Mouse (Mus musculus) CD4-positive naive resting alpha-beta T cell, adult 76 days (primary cell): Measurements from ENCODE around the gene Smc1a. TPM values are rescaled to one million over a fixed set of nuclear protein-coding genes. Genes with fewer than 3 reads are reported as not detected.

ENCODE experiments used
- total RNA-seq: library from RNA; stranded (reverse); gene quantifications from one replicate; pipeline ENCODE4 v1.2.4, GENCODE M21; 2023

The Smc1a gene
- total RNA-seq, result 132 TPM

DNA sequence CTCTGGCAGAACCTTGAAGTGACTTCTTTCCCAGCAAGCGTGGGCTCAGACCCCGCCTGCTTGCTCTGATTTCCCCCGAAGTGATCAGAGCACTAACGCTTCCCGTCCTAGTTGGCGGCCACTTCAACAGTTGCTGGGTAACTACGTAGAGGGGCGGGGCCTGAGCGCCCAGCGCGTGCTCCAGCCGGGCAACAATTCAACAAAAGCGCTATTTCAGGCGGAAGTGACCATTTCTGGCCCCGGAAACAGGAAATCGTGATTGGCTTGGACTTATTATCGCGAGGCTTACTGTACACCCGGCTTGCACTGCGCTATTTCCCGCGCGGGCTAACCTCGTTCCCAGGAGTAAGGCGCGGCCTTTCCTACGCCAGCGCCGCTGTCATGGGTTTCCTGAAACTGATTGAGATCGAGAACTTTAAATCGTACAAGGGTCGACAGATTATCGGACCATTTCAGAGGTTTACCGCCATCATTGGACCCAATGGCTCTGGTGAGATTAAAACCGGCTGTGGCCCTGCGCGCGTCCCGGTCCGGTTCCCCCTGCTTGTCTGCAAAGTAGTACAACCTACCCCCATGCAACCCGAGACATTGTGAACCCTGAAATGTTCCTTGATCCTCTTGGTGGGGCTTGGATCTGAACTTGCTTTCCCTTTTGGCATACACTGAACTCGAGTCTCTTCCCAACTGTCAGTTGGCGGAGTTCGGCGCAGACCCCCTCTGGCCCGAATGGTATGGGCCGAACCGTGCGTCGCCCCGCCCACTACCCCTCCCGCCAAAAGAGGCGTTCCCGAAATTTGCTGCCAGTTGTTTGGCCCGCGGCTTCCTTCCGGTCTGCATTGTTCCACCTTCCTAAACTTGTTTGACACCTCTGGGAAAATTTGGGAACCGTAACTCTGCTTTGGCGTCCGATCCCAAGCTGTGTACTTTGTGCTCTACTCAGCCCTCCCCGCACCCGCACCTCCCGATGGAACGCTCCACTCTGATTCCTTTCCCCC lies at the start of gene Smc1a, which contains the start of gene Ribc1:
TSS of gene Smc1a (plus strand) at position 278 of the 995 bp plus-strand sequence.
TSS of gene Ribc1 (minus strand) at position 145 of the 995 bp plus-strand sequence.

DNA sequence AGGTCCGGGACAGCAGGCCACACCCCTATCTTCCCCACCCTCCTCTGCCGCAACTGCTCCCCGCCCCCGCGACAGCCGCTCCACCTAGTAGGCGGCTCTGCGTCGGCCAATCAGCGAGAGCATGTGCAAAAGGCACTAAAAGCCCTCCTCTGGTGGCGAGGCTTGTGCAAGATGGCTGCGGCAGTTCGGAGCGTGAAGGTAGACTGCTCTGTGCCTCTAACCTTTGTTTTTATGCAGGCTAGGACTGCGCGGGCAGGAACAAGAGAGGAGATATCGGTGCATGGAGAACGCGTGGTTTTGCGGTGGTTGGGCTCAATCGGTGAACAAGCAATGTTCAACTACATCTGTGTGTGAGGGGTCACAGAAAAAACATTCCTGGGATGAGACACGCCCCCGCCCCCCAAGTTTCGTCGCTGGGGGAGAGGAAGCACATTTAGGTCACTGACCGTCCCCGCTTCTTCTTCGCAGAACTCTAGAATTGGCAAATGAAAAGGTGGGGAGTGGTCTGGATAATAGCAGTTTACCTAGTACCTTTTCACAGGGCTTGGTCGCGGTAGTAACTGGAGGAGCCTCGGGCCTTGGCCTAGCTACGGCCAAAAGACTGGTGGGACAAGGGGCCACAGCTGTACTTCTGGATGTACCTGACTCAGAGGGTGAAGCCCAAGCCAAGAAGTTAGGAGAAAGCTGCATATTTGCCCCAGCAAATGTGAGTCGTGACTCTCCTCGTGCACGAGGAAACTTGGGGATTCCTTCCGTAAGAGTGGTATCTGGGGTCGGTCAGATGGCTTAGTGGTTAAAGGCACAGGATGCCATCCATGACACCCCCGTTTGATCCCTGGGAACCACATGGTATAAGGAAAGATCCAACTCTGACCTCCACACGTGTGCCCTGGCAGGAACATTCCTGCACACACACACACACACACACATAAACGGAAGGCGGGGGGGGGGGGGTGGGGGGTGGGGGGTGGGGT lies 14.2 kb upstream of the Smc1a start, which contains the start of gene Hsd17b10:
TSS of gene Hsd17b10 (plus strand) at position 109 of the 974 bp plus-strand sequence.

Other genes starting within 250 kb of the Smc1a start
- gene Huwe1, start 215.6 kb upstream of the Smc1a start, total RNA-seq, result 434 TPM
- 48.0 TPM for gene Hsd17b10, start 14.6 kb upstream of the Smc1a start, total RNA-seq
- 0.76 TPM for gene Ribc1, start 133 bp upstream of the Smc1a start, total RNA-seq
- gene Iqsec2, start 127.8 kb downstream of the Smc1a start, total RNA-seq, result 0.47 TPM
- gene Kdm5c, start 216.6 kb downstream of the Smc1a start, total RNA-seq, result 97.7 TPM